Mouse (Mus musculus) megakaryocyte-erythroid progenitor cell, adult 5-6 weeks (primary cell): ENCODE measurements around the gene Dhx57. TPM values are rescaled to one million over a fixed set of nuclear protein-coding genes. Genes with fewer than 3 reads are reported as not detected.
"Not testable (repeated sequence)": the region's sequence is repeated elsewhere in the genome, so short reads cannot be mapped to it uniquely, and the experiment has no call there.

Experiments
- ATAC-seq: replicated peaks from 2 replicates; pipeline ENCODE4 v1.8.0; 2016; ENCODE audit warnings: mild to moderate bottlenecking, inconsistent platforms; ENCODE audit not compliant: severe bottlenecking, poor library complexity, low FRiP score, low TSS enrichment
- total RNA-seq, 2 experiments: library from RNA; stranded (forward) in 1 of 2; stranded (reverse) in 1 of 2; fragments of 200-1000, 215-1000 nt in 1 of 2; fragments of >200 nt in 1 of 2; fragmentation: Nextera tagmentation in 1 of 2; gene quantifications; 2 replicates each; pipeline ENCODE4 v1.2.3; 2014 to 2017

The Dhx57 gene
- total RNA-seq, 2 experiments from 2014 or later: 7.9 to 22.2 TPM

- no peak for ATAC-seq
These were observed 22.1 kb downstream of the Dhx57 start for GRCm38 (mm10) chr17:80268151-80268550.

DNA sequence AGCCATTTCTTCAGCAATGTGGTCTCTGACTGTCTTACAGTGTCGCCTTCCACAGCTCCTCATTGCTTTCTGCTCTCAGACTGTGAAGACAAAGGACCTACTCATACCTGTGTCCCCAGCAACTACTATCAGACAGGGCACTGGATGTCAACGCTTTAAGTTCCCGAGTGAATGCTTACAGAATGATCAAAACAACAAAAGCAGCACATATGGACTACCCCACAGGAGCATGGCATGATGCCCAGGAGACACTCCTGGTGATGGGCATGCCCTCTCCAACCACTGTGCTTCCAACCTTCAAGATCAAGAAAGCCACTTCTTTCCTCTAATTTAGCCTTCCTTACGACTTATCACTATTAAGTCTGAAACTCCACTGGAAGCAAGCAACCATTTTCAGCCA, 23.2 kb downstream of the Dhx57 start:
- no peak for ATAC-seq

- peak; percentile 54 for ATAC-seq
These were observed 35.1 kb downstream of the Dhx57 start for GRCm38 (mm10) chr17:80255208-80255607.

GRCm38 (mm10) chr17:80254421-80254820, 35.9 kb downstream of the Dhx57 start:
- no peak for ATAC-seq

GRCm38 (mm10) chr17:80252757-80253525, 37.3 kb downstream of the Dhx57 start:
- ATAC-seq: no peak

GRCm38 (mm10) chr17:80243116-80243515, 47.2 kb downstream of the Dhx57 start:
- no peak for ATAC-seq

- no peak for ATAC-seq
These were observed 48.7 kb downstream of the Dhx57 start for GRCm38 (mm10) chr17:80241594-80241993.

GRCm38 (mm10) chr17:80237475-80237874, 52.8 kb downstream of the Dhx57 start:
- ATAC-seq: no peak

- ATAC-seq: no peak
These were observed 53.5 kb downstream of the Dhx57 start for GRCm38 (mm10) chr17:80236805-80237204.

DNA sequence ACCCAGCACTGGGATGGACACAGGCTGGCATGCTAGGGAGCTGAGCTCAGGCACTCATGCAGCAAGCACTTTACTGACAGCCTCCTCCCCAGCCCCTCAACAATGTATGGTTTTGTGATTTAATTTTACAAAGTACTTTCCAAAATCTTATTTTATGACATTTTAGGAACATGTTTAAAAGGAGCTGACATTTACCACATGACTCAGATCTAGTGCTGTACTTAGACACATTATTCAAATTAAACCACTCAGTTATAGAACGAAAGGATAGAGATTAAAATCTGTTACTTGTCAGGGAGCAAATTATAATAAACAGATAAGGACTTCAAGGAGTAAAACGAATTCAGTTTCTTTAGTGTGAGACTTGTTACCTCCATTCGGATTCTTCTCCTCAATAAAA, 54.8 kb downstream of the Dhx57 start:
- no peak for ATAC-seq

- ATAC-seq: no peak
These were observed 55.9 kb downstream of the Dhx57 start for GRCm38 (mm10) chr17:80234376-80234775.

- no peak for ATAC-seq
These were observed 56.4 kb downstream of the Dhx57 start for GRCm38 (mm10) chr17:80233844-80234243.

- no peak for ATAC-seq
These were observed 60.9 kb downstream of the Dhx57 start for GRCm38 (mm10) chr17:80229396-80229795.

DNA sequence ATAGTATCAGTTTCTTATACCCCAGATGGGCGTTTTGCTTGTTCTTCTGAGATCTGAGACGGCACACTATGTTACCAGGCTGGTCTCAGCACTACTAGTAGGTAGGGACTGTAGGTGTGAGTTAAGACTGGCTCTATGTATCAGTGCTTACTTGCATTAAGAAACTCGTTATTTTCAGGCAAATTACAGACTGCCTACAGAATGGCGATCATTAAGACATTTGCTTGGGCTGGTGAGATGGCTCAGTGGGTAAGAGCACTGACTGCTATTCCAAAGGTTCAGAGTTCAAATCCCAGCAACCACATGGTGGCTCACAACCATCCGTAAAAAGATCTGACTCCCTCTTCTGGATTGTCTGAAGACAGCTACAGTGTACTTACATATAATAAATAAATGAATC, 65.1 kb downstream of the Dhx57 start:
- ATAC-seq: peak; percentile 11; the same call in 1 of the 2 replicates

- peak; percentile 97 for ATAC-seq
These were observed 65.8 kb downstream of the Dhx57 start, which contains the start of gene Gemin6 for GRCm38 (mm10) chr17:80224326-80225116. Gene Gemin6 (plus strand): TSS chr17:80224441.

- peak; percentile 17; the same call in 1 of the 2 replicates for ATAC-seq
These were observed 66.4 kb downstream of the Dhx57 start for GRCm38 (mm10) chr17:80223829-80224228.

DNA sequence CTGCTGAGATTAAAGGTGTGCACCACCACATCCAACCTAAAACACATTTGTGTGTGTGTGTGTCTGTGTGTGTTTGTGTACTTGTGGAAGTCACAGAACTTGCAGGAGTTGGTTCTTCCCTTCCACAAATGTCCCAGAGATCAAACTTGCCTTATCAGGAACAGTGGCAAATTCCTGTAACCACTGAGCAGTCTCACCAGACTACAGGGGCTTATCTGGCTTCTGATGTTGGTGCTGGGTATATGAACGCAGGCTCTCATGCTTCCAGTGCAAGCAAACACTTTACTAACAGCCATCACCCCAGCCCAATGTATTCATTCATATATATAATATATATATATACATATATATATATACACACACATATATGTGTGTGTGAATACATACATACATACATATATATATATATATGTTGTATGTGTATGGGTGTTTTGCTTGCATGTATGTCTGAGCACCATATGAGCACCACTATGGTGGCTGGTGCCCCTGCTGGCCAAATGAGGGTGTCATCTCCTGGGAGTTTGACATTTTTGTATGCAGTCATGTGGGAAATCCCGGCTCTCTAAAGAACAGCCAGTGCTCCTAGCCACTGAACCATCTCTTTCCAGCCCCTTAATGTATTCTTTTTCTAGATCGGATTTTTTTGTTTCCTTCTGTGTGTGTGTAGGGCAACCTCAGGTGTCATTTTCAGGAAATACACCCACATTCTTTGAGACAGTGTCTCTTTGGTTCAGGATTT, 68.2 kb downstream of the Dhx57 start:
- ATAC-seq: peak; percentile 53

GRCm38 (mm10) chr17:80221202-80221601, 69.1 kb downstream of the Dhx57 start:
- no peak for ATAC-seq

DNA sequence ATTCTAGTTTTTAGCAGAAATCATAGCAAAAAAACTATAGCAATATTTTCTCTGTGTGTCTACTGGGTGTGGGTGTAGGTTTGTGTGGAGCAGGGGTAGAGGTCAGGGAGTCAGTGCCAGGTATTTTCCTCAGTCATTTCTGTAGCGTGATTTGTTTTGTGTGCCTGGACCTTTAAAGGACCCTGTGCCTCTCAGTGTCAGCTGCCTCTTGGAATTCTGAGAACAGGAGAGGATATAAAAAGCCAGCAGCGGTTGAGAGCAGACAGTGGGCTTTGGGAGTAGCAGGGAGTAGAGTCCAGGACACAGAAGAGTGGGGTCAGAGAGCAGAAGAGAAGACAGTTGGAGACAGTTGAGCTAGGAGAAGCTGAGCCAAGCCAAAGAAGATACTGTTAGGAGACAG, 70.1 kb downstream of the Dhx57 start:
- no peak for ATAC-seq

DNA sequence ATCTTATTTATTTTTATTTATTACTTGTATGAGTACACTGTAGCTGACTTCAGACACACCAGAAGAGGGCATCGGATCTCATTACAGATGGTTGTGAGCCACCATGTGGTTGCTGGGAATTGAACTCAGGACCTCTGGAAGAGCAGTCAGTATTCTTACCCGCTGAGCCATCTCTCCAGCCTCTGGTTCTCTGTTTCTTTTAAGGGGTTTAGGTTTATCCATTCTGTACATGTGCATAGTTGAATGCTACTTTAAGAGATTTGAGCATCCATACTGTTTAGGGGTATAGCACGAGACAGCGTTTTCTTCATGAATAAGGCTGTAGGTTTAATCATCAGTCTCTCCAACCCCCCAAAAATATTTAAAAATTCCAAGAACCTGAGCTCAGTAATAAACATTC, 76.3 kb downstream of the Dhx57 start:
- not testable (repeated sequence) for ATAC-seq
